ENCODE assay signal across 30 mouse cellular contexts in the genomic region with DNA sequence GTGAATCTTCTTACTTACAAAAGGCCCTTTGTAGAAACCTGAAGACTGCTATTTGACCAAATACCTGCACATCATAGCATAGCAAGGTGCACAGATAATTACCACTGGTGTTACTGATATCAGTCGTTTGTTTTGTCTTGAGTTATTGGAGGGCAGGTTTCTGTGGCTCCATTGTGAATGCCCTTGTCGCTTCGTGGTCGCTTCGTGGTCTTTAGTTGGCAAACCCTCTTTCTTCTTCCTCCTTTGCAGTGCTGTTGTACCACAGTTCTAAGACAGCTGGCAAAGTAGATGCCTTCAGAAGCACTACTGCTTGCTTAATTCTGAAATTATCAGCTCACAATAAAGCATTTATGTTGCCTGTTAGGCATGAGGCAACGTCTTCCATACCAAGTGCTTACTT.
DNase-seq lines count a peak whose midpoint lies in the region; ATAC-seq and TF ChIP-seq lines count a peak whose summit lies in the region.
"Had no signal": no experiment of that assay in that cellular context is flagged by ENCODE, and none has a peak within 500 bp of the region (broad histone marks: within the 10 kb centered on the region; RNA-seq: fewer than 3 reads in every experiment).

No protein-coding gene starts in this region.

- TF ChIP-seq POLR2A in MEL (IDR thresholded peaks at IDR 0.05; ENCODE audit: control insufficient read depth in 1 of 2, insufficient read depth in 1 of 2, low read depth in 1 of 2, low read length in 2 of 2, poor library complexity in 1 of 2): no peak

- H3K4me1 ChIP-seq in MEL (ENCODE audit: control insufficient read depth in 1 of 2, insufficient read depth in 2 of 2, low read length in 2 of 2): peaks cover 29 to 43% of the 10 kb centered on the region in 2 experiments
- H3K4me1 ChIP-seq in hindbrain, embryonic 13.5 days (replicated peaks): peaks cover 11% of the 10 kb centered on the region

- H3K27ac ChIP-seq in MEL (ENCODE audit: control insufficient read depth, low read depth, low read length): no peak overlapping the region
- no peak overlapping the region for H3K27ac ChIP-seq in hindbrain, embryonic 13.5 days
- H3K27ac ChIP-seq: embryonic facial prominence, embryonic 12.5 days; hindbrain, embryonic 12.5 days; limb, embryonic 13.5 days; liver, embryonic 12.5 days; midbrain, embryonic 12.5 days; neural tube, embryonic 13.5 days had no signal

- H3K4me2 ChIP-seq in hindbrain, embryonic 13.5 days: no peak overlapping the region
- H3K4me2 ChIP-seq: embryonic facial prominence, embryonic 12.5 days; hindbrain, embryonic 12.5 days; limb, embryonic 13.5 days; liver, embryonic 12.5 days; midbrain, embryonic 12.5 days; neural tube, embryonic 13.5 days had no signal

- 86% methylated on average over 6 of the region's 6 CpGs for WGBS in hindbrain, embryonic 13.5 days

- H3K79me2 ChIP-seq in MEL (ENCODE audit: control insufficient read depth, insufficient read depth, low read length, poor library complexity): peaks cover 44% of the 10 kb centered on the region

- TF ChIP-seq RAD21 in MEL (IDR thresholded peaks at IDR 0.05; ENCODE audit: low read depth, low read length): no peak

- DNase-seq in heart, adult 11 months: peak; percentile 34
- no peak for DNase-seq in heart, adult 9 months (ENCODE audit: low spot score in 2 of 2)
- DNase-seq in MEL (ENCODE audit: low read depth, low spot score): peak; percentile 76
- no peak for DNase-seq in right cerebral cortex, postnatal 14 days
- DNase-seq: adrenal gland, postnatal 10 days; cerebellum, adult 11 months; cerebellum, adult 9-10 months; cerebellum, postnatal 36 days; embryo, embryonic 11 days; gastrocnemius, postnatal 25 days; heart, postnatal 14 days; kidney, adult 9 months; kidney, postnatal 25 days; lung, adult 18-20 months; lung, postnatal 4 days; retina, postnatal 1 day; right cerebral cortex, postnatal 25 days; thymus, postnatal 4 days had no signal

- TF ChIP-seq CTCF in MEL (IDR thresholded peaks at IDR 0.05 in 2 of 3, conservative IDR thresholded peaks at IDR 0.05 in 1 of 3; ENCODE audit: control insufficient read depth in 1 of 3, insufficient read depth in 1 of 3, low read depth in 2 of 3, low read length in 3 of 3, poor library complexity in 1 of 3, severe bottlenecking in 1 of 3): no peak

- no peak overlapping the region for H3K9ac ChIP-seq in MEL (ENCODE audit: control insufficient read depth, low read depth, low read length, poor library complexity, severe bottlenecking)
- H3K9ac ChIP-seq in hindbrain, embryonic 13.5 days: no peak overlapping the region
- H3K9ac ChIP-seq: embryonic facial prominence, embryonic 12.5 days; hindbrain, embryonic 12.5 days; limb, embryonic 13.5 days; liver, embryonic 12.5 days; midbrain, embryonic 12.5 days; neural tube, embryonic 13.5 days had no signal

- TF ChIP-seq EP300 in MEL (IDR thresholded peaks at IDR 0.05; ENCODE audit: low read depth in 1 of 2, low read length in 2 of 2): peak; percentile 54 to 57

- H3K36me3 ChIP-seq in MEL (ENCODE audit: control insufficient read depth in 1 of 2, insufficient read depth in 2 of 2, low read length in 2 of 2): peaks cover under 1 to 64% of the 10 kb centered on the region in 2 experiments; a peak in 3 of 4 replicates
- H3K36me3 ChIP-seq in hindbrain, embryonic 13.5 days: no peaks in the 10 kb centered on the region
- H3K36me3 ChIP-seq: embryonic facial prominence, embryonic 12.5 days; limb, embryonic 13.5 days; liver, embryonic 12.5 days had no signal

- H3K9me3 ChIP-seq in MEL (replicated peaks; ENCODE audit: insufficient read depth, low read length): no peaks in the 10 kb centered on the region
- H3K9me3 ChIP-seq in hindbrain, embryonic 13.5 days: no peaks in the 10 kb centered on the region
- H3K9me3 ChIP-seq: embryonic facial prominence, embryonic 12.5 days; hindbrain, embryonic 12.5 days; limb, embryonic 13.5 days; liver, embryonic 12.5 days; midbrain, embryonic 12.5 days; neural tube, embryonic 13.5 days had no signal

- peak; percentile 28 to 56; a peak in 3 of 4 replicates for ATAC-seq in hematopoietic stem cell, adult 5-6 weeks (replicated peaks in 1 of 2; ENCODE audit: insufficient read depth in 1 of 2, low FRiP score in 2 of 2, low TSS enrichment in 1 of 2, low read depth in 1 of 2, poor library complexity in 2 of 2, severe bottlenecking in 2 of 2)
- 0 out of 2 replicates have a peak, but pooled peaks have one; percentile 23 for ATAC-seq in megakaryocyte-erythroid progenitor cell, adult 5-6 weeks (replicated peaks; ENCODE audit: low FRiP score, low TSS enrichment, poor library complexity, severe bottlenecking)
- no peak for ATAC-seq in hindbrain, embryonic 13.5 days (ENCODE audit: low FRiP score)
- ATAC-seq: CD4-positive, CD25-positive, alpha-beta regulatory T cell, adult 4 months; forebrain, embryonic 14.5 days; intestine, embryonic 16.5 days; liver, embryonic 12.5 days had no signal

- no peak overlapping the region for H3K4me3 ChIP-seq in MEL (ENCODE audit: control insufficient read depth in 1 of 2, insufficient read depth in 1 of 2, low read depth in 2 of 2, low read length in 2 of 2)
- H3K4me3 ChIP-seq in hindbrain, embryonic 13.5 days: no peak overlapping the region
- H3K4me3 ChIP-seq: embryonic facial prominence, embryonic 12.5 days; hindbrain, embryonic 12.5 days; limb, embryonic 13.5 days; liver, embryonic 12.5 days; midbrain, embryonic 12.5 days; neural tube, embryonic 13.5 days had no signal

- H3K27me3 ChIP-seq in MEL (ENCODE audit: control insufficient read depth in 1 of 2, insufficient read depth in 2 of 2, low read length in 2 of 2): no peaks in the 10 kb centered on the region
- no peaks in the 10 kb centered on the region for H3K27me3 ChIP-seq in hindbrain, embryonic 13.5 days
- H3K27me3 ChIP-seq: embryonic facial prominence, embryonic 12.5 days; hindbrain, embryonic 12.5 days; limb, embryonic 13.5 days; liver, embryonic 12.5 days; midbrain, embryonic 12.5 days; neural tube, embryonic 13.5 days had no signal

TF ChIP-seq in MEL, 35 proteins besides CTCF, POLR2A, EP300 and RAD21:
- TF ChIP-seq MXI1 (IDR thresholded peaks at IDR 0.05; ENCODE audit: low read depth, low read length): 0 out of 2 replicates have a peak, but pooled peaks have one; percentile 29
- peak; percentile 59; the same call in 1 of the 2 replicates for TF ChIP-seq SIN3A (IDR thresholded peaks at IDR 0.05; ENCODE audit: low read length)
- no peak for TF ChIP-seq ZC3H11A (IDR thresholded peaks at IDR 0.05; ENCODE audit: low read depth, low read length)
- TF ChIP-seq MYB (IDR thresholded peaks at IDR 0.05; ENCODE audit: low read depth, low read length): no peak
- TF ChIP-seq ETS1 (IDR thresholded peaks at IDR 0.05; ENCODE audit: low read depth, low read length): peak; percentile 67
- peak; percentile 32; the same call in 1 of the 2 replicates for TF ChIP-seq GATA1 (IDR thresholded peaks at IDR 0.05; ENCODE audit: low read depth, low read length)
- TF ChIP-seq TAL1 (IDR thresholded peaks at IDR 0.05; ENCODE audit: low read length): peak; percentile 47; the same call in 1 of the 2 replicates
- TF ChIP-seq UBTF (IDR thresholded peaks at IDR 0.05; ENCODE audit: borderline replicate concordance, insufficient read depth, low read depth, low read length): no peak
- TF ChIP-seq RCOR1 (IDR thresholded peaks at IDR 0.05; ENCODE audit: low read depth, low read length): peak; percentile 59
- TF ChIP-seq NELFE (IDR thresholded peaks at IDR 0.05; ENCODE audit: low read depth, low read length): no peak
TF ChIP-seq in MEL: peak in this region for 6.

Comparison
In these comparisons a context has a peak if more than half of its experiments do, and no peak if none do; other contexts are left out.
1. DNase-seq: peak in heart, adult 11 months (single experiment) and MEL (single experiment); none in heart, adult 9 months (0 of 2) and right cerebral cortex, postnatal 14 days (single experiment).